Mouse (Mus musculus): Measurements from ENCODE around the gene Doc2b.

Gene Doc2b

GRCm38 (mm10) chr11:75793351-75793750, 2.5 kb downstream of the Doc2b start:
- no peak for DNase-seq (ENCODE audit: low read depth, low spot score)

DNA sequence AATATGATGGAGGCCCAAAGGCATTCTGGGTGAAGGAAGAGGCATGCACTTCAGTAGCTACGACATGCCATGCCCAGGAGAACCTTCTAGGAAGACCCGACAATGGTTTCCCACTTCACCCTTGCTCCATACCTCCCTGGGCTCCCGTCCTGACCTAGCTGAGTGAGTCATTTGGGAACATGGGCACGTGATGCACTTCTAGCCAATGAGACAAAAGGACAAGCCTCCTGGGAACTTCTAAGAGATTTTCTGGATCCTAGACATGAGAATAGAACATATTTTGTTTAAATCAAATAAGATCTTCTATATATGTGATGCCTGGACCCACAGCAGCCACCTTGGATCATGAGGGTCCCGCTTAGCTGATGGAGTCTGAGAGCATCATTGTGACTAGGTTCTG, 3.3 kb downstream of the Doc2b start:
- no peak for DNase-seq (ENCODE audit: low read depth, low spot score)

GRCm38 (mm10) chr11:75785897-75786296, 10.0 kb downstream of the Doc2b start:
- DNase-seq (ENCODE audit: low read depth, low spot score) = no peak

DNA sequence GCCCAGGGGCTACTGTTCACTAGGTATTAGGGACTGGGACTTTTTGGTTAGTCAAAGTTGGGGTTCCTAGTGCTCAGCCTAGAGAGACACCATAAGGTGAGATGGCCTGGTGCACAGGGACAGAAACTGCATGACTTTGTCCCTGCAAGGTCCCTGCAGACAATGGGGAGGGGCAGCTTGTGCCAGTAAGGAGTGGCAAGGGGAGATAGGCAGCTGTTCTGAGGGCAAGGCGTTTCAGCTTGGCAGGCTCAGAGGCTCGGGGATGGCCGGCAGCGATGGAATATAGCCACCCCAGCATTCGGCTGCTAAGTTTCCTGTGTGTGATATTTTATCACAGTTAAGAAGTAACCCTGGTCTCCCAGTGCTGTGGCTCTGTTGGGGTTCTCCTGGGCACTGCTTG, 12.1 kb downstream of the Doc2b start:
- no peak for DNase-seq (ENCODE audit: low read depth, low spot score)

- no peak for DNase-seq (ENCODE audit: low read depth, low spot score)
Measured at GRCm38 (mm10) chr11:75781919-75782318, 13.9 kb downstream of the Doc2b start.

- no peak for DNase-seq (ENCODE audit: low read depth, low spot score)
Measured at GRCm38 (mm10) chr11:75775919-75776318, 19.9 kb downstream of the Doc2b start.

GRCm38 (mm10) chr11:75772562-75772961, 23.3 kb downstream of the Doc2b start:
- no peak for DNase-seq (ENCODE audit: low read depth, low spot score)

DNA sequence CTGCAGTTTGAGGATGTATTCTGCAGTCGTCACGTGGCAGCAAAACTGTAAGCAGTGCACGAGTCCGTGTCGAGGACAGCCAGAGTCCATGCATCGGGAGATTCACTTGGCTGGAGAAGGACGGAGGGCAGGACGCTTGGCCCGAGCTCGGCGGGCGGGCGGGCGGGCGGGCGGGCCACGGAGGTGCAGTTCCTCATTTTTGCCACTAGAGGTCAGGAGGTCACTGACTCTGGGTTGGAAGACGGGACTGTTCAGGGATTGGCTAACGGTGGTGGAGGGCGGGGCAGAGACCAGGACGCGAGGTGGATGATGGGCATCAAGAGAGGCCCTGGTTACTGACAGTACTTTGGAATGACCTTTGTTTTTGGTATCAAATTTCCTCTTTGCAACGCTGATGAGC, 26.6 kb downstream of the Doc2b start:
- peak; percentile 67 for DNase-seq (ENCODE audit: low read depth, low spot score)

GRCm38 (mm10) chr11:75768091-75768989, 27.5 kb downstream of the Doc2b start:
- DNase-seq (ENCODE audit: low read depth, low spot score) = no peak

DNA sequence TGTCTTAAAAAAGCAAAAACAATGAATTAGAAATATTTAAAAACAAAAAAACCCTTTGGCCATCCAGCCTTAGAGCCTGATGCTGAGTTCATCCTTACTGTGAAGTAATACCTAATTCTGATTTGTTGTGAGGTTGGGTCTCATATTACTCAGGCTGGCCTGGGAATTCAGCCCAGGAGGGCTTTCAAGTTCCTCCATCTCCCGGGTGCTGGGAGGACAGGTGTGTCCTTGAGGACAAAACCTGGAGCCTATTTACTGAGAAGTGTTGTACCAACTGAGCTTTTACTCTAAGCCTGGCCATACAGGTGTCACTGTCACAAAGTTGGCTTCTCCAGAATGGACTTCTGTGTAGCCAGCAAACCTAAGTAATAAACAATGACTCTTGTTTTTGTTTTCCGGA, 28.8 kb downstream of the Doc2b start:
- DNase-seq (ENCODE audit: low read depth, low spot score) = no peak

GRCm38 (mm10) chr11:75765161-75765560, 30.7 kb downstream of the Doc2b start:
- DNase-seq (ENCODE audit: low read depth, low spot score) = no peak

GRCm38 (mm10) chr11:75764521-75765023, 31.3 kb downstream of the Doc2b start:
- no peak for DNase-seq (ENCODE audit: low read depth, low spot score)

- no peak for DNase-seq (ENCODE audit: low read depth, low spot score)
Measured at GRCm38 (mm10) chr11:75762708-75763107, 33.1 kb downstream of the Doc2b start.

- no peak for DNase-seq (ENCODE audit: low read depth, low spot score)
Measured at GRCm38 (mm10) chr11:75760785-75761184, 35.1 kb downstream of the Doc2b start.

DNA sequence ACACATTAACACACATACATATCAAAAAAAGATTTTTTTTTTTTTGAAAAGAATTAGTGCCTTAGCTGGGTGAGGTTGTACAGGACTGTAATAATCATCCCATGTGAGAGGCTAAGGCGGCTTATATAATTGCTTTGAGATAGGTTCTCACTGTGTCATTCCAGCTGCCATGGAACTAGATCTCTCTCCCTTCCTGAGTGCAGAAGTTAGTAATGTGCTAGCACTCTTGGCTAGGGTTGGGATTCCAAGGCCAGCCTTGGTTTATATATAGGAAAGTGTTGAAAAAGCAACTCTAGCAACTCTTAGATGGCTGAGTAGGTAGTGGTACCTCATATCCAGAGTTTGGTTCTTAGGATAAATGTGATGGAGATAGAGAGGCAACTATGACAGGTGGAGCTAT, 37.3 kb downstream of the Doc2b start:
- no peak for DNase-seq (ENCODE audit: low read depth, low spot score)

- no peak for DNase-seq (ENCODE audit: low read depth, low spot score)
Measured at GRCm38 (mm10) chr11:75756687-75757086, 39.2 kb downstream of the Doc2b start.

DNA sequence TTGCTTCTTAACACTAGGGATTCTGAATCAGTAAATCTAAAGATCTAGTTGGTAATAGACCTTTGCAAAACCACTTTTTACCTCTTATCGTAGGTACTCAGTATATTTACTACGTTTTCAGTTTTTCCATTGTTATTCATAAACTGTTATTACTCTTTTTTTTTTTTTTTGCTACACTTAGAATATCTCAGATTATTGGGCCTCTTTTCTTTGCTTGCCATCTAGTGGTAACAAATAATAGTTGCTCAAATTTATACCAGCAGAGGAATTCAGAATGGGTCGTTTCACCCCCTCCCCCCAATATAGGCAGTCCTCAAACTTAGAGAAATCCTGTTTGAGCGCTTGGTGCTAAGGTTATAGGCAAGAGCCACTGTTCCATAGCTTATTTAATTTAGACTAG, 44.8 kb downstream of the Doc2b start:
- DNase-seq (ENCODE audit: low read depth, low spot score) = no peak

DNA sequence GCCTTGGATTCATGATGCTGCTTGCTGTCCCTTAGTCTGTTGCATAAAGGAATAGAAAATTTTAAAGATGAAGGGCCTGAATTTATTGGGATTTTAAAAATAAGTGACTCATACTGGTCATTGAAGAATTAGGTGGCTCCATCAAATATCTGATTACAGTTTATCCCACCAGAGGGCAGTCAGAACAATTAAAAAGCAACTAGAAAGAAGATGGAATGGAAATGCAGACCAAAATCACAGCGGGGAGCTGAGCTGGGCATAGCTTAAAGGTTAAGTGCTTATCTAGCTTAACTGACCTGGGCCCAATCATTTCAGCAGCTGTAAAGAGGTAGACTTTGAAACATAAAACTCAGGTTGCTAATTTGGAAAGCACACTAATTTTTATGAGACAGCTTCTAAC, 45.3 kb downstream of the Doc2b start:
- no peak for DNase-seq (ENCODE audit: low read depth, low spot score)

DNA sequence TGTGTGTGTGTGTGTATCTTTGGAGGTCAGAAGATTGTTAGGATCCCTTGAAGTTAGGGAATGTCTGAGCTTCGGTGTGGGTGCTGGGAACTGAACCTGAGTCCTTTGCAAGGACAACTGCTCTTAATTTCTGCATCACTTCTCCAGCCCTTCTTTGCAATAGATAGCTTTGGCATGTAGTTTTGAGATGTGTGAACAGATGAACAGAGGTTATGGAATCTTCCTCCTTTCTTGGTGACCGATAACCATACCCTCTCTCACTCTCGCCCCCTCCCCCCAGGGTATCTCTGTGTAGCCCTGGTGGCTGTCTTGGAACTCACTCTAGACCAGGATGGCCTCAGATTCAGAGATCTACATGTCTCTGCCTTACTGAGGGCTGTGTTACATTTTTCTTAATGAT, 51.1 kb downstream of the Doc2b start:
- DNase-seq (ENCODE audit: low read depth, low spot score) = no peak

GRCm38 (mm10) chr11:75741615-75742014, 54.2 kb downstream of the Doc2b start:
- no peak for DNase-seq (ENCODE audit: low read depth, low spot score)

DNA sequence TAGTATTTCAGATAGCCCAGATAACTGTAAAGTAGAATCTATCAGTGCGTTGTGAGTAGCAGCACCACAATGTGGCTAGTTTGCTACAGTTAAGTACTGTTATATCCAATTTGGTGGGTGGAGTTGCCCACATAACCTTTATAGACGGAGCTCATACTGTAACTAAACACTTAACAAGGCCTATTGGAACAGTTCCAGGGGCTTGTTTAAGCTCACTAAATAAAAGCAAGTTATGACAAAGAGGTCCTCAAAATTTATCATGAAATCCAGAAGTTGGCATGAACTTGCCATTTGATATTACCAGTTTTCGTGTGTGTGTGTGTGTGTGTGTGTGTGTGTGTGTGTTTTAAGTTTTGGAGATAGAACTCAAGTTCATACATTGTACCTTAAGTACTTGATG, 55.6 kb downstream of the Doc2b start:
- no peak for DNase-seq (ENCODE audit: low read depth, low spot score)

GRCm38 (mm10) chr11:75738477-75738821, 57.4 kb downstream of the Doc2b start:
- DNase-seq (ENCODE audit: low read depth, low spot score) = no peak

- no peak for DNase-seq (ENCODE audit: low read depth, low spot score)
Measured at GRCm38 (mm10) chr11:75737806-75738476, 57.9 kb downstream of the Doc2b start.
